Mouse (Mus musculus): ENCODE data around the gene Icam1. TPM values are rescaled to one million over a fixed set of nuclear protein-coding genes. Genes with fewer than 3 reads are reported as not detected.

Icam1 gene
- polyA plus RNA-seq, 1 experiment from 2014 or later = 3.8 TPM

DNA sequence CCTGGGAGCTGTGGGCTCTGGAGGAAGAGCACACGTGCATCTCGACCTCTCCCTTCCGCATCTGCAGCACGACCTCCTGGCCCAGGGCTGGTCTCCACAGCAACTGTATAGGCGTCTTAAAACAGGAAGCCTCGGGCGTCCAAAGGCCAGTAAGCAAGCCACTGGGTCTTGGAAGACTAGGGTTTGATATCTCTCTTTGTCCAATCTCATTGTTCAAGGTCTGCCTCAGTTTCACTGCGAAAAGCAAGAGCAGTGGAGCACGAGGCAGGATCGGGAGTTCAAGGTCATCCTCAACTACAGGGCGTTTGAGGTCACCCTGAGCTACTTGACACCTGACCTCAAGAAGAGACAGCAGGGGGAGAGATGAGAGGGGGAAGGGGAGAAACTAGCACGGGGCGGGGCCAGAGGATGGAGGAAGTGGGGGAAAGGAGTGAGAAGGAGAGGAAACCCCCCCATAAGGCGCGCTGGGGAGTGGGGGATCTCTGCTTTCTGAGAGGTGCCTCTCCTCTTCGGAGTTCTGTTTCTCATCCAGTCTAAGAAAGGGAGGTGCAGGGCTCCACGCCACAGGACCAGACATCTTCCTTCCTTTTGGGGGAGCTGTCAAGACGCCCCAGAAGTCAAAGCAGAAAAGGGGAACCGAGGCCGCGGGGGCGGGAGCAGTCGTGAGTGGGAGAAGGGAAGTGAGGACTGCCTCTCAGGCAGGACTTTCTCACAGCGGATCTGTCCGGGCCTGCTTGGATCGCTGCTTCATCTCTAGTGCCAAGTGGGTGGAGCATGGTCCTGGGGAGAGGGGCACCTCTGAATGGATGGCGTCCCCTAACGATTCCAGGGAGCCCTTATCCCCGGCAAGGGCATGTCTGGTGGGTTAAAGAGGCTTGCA is 854 bp upstream of the Icam1 start:
- Histone ChIP-seq H3K9me3 (no peaks in the 10 kb centered on the region), H3K4me1 (peaks cover 12% of the 10 kb centered on the region), H3K27me3 (peaks cover 77% of the 10 kb centered on the region), H3K27ac (no peak overlapping the region), H3K36me3 (replicated peaks) (no peaks in the 10 kb centered on the region), H3K4me3 (replicated peaks) (peak overlapping the region; percentile 25), H3K9ac (no peak overlapping the region; the same call in 1 of the 2 replicates), H3K4me2 (peak overlapping the region; percentile 41)
- WGBS = 5% methylated on average over 29 of the region's 29 CpGs
- ATAC-seq (ENCODE audit: low FRiP score) = no peak

DNA sequence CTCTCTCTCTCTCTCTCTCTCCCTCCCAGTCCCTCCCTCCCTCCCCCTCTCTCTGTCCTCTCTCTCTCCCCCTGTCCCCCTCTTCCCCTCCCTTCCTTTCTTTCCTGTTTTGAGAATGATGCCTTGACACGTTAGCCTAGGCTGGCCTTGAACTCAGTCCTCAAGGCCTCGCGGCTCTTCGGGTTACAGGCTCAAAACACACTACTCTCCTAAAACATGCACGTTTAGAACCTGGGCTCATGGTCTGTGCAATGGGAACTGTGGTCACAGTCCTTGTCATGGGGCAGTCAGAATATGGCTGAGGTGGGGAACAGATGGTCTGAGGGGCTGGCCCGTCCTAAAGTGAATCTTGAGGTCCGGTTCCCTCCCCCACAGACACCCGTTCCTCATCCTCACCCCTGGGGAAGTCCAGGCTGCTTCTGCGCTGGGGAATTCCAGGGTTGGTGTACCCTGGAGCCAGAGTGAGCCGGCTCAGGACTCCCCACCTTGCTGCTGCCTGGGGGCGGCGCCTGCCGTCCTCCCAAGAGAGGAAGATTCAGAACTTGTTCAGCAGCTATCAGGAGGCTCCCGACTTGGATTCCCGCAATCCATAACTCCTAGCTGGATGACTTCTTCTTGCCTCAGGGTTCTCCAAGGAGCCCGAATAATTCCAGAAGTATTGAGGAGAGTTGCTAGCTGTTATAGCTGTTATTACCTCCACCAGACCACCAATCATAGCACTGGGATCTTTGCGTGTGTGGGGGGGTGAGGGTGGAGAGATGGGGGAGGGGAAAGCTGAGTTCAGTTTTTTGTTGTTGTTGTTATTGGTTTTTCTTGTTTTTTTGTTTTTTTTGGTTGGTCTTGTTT is 769 bp downstream of the Icam1 start:
- H3K4me2 ChIP-seq = no peak overlapping the region
- H3K4me1 ChIP-seq = peaks cover 12% of the 10 kb centered on the region
- H3K27ac ChIP-seq = no peak overlapping the region
- peaks cover 77% of the 10 kb centered on the region for H3K27me3 ChIP-seq
- 0 out of 2 replicates have a peak overlapping the region, but pooled peaks have one; percentile 21 for H3K9ac ChIP-seq
- whole genome bisulfite sequencing = 8% methylated on average over 17 of the region's 17 CpGs
- no peaks in the 10 kb centered on the region for H3K9me3 ChIP-seq
- no peaks in the 10 kb centered on the region for H3K36me3 ChIP-seq (replicated peaks)
- peak overlapping the region; percentile 25; the same call in 1 of the 2 replicates for H3K4me3 ChIP-seq (replicated peaks)
- ATAC-seq (ENCODE audit: low FRiP score) = no peak

DNA sequence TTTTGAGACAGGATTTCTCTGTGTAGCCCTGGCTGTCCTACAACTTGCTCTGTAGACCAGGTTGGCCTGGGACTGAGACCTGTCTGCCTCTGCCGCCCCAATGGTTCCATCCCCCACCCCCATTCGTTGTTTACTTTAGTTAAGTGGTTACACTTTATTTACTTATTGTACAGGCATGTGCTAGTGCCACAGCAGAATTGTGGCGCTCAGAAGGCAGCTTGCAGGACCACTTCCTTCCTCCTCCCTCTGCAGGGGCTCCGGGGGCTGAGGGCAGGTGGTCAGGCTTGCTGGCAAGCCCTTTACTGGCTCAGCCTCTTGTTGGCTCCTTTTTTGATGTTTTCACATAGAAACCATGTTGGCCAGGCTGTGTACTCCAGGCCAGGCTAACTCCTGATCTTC is 1.4 kb downstream of the Icam1 start:
- Histone ChIP-seq H3K36me3 (replicated peaks) (no peaks in the 10 kb centered on the region), H3K4me3 (replicated peaks) (no peak overlapping the region), H3K9ac (no peak overlapping the region), H3K4me2 (no peak overlapping the region), H3K9me3 (no peaks in the 10 kb centered on the region), H3K4me1 (peaks cover 12% of the 10 kb centered on the region), H3K27me3 (peaks cover 72% of the 10 kb centered on the region), H3K27ac (no peak overlapping the region)
- no peak for ATAC-seq (ENCODE audit: low FRiP score)
- WGBS = 33% methylated on average over 4 of the region's 4 CpGs

DNA sequence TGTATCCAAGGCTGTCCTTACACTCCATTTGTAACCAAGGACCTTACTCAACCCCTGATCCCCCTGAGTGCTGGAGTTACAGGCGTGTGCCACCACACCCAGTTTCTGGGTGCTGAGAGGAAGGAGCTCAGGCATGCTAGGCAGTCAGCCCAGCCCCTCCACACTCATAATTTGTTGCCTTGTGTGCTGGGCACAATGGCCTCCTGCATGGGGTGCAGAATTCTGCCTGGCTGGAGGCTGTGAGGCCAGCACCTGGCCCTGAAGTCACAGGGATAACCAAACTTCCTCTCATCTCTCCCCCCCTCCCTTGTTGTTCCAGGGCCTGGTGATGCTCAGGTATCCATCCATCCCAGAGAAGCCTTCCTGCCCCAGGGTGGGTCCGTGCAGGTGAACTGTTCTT is 2.8 kb downstream of the Icam1 start:
- Histone ChIP-seq H3K4me1 (peaks cover 12% of the 10 kb centered on the region), H3K4me3 (replicated peaks) (no peak overlapping the region), H3K9ac (no peak overlapping the region), H3K36me3 (replicated peaks) (no peaks in the 10 kb centered on the region), H3K27ac (no peak overlapping the region), H3K4me2 (no peak overlapping the region), H3K9me3 (no peaks in the 10 kb centered on the region), H3K27me3 (peaks cover 65% of the 10 kb centered on the region)
- 70% methylated on average over 2 of the region's 2 CpGs for WGBS
- ATAC-seq (ENCODE audit: low FRiP score) = no peak

DNA sequence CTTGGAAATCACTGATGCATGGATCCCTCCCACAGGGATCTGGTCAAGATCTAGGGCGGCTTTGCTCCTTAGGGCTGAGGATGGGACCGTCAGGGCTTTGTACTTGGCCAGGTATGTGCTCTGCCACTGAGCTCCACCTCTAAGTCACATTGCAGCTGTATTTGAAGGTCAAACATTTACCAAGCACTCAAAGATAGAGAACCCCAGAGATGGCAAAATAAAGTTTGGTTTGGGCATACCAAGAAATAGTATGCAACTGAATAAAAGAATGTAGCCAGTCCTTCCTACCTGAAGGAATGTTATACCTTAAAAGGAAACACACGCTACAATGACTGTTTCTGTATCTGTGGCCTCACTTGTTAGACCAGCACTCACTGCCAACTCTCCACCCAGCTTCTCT is 5.6 kb downstream of the Icam1 start:
- WGBS = 77% methylated on average over 3 of the region's 3 CpGs
- H3K27ac ChIP-seq = no peak overlapping the region
- H3K4me2 ChIP-seq = no peak overlapping the region
- no peak overlapping the region for H3K9ac ChIP-seq
- H3K27me3 ChIP-seq = peaks cover 50% of the 10 kb centered on the region
- H3K4me1 ChIP-seq = no peaks in the 10 kb centered on the region
- no peaks in the 10 kb centered on the region for H3K9me3 ChIP-seq
- no peak overlapping the region for H3K4me3 ChIP-seq (replicated peaks)
- ATAC-seq (ENCODE audit: low FRiP score) = no peak
- no peaks in the 10 kb centered on the region for H3K36me3 ChIP-seq (replicated peaks)

DNA sequence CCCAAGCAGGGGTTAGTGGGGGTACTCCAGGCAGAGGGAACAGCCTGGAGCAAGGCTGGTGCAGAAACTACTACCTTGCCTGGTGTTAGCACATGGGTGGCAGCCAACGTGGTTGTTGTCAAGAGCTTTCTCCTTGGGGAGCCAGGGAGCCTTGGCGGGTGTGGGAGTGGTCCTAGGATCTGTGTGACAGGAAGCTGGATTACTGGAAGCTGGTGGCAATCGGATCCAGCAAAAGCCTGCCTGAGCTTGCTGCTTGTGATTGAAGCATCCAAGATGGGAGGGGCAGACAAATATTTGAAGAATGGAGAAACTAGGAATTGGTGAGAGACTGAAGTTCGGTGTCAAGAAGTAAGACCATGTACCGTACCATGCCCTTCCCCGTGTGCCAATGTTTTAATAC is 6.5 kb downstream of the Icam1 start:
- ATAC-seq (ENCODE audit: low FRiP score) = no peak
- no peak overlapping the region for H3K4me2 ChIP-seq
- peaks cover 50% of the 10 kb centered on the region for H3K27me3 ChIP-seq
- no peaks in the 10 kb centered on the region for H3K4me1 ChIP-seq
- no peak overlapping the region for H3K27ac ChIP-seq
- H3K4me3 ChIP-seq (replicated peaks) = no peak overlapping the region
- H3K9ac ChIP-seq = no peak overlapping the region
- no peaks in the 10 kb centered on the region for H3K36me3 ChIP-seq (replicated peaks)
- H3K9me3 ChIP-seq = no peaks in the 10 kb centered on the region
- WGBS = 66% methylated on average over 6 of the region's 6 CpGs

DNA sequence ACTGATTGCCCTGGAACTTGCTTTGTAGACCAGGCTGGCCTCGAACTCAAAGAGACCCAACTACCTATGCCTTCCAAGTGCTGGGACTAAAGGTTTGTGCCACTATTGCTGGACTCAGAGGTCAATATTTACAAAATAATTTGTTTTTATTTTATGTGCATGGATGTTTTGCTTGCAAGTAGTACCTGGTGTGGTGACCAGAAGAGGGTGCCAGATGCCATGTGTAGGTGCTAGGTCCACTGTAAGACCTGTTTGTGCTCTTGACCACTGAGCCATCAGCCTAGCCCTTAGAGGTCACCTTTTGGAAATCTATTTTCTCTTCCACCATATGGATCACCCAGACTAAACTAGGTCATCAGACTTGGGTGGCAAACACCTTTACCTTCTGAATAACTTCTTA is 6.9 kb downstream of the Icam1 start:
- H3K4me1 ChIP-seq = peaks cover 3% of the 10 kb centered on the region; the same call in 1 of the 2 replicates
- H3K27me3 ChIP-seq = peaks cover 50% of the 10 kb centered on the region
- no peak overlapping the region for H3K4me3 ChIP-seq (replicated peaks)
- H3K27ac ChIP-seq = no peak overlapping the region
- no peaks in the 10 kb centered on the region for H3K36me3 ChIP-seq (replicated peaks)
- H3K9ac ChIP-seq = no peak overlapping the region
- no peak for ATAC-seq (ENCODE audit: low FRiP score)
- 74% methylated on average over 1 of the region's 1 CpGs for WGBS
- H3K4me2 ChIP-seq = no peak overlapping the region
- H3K9me3 ChIP-seq = no peaks in the 10 kb centered on the region

DNA sequence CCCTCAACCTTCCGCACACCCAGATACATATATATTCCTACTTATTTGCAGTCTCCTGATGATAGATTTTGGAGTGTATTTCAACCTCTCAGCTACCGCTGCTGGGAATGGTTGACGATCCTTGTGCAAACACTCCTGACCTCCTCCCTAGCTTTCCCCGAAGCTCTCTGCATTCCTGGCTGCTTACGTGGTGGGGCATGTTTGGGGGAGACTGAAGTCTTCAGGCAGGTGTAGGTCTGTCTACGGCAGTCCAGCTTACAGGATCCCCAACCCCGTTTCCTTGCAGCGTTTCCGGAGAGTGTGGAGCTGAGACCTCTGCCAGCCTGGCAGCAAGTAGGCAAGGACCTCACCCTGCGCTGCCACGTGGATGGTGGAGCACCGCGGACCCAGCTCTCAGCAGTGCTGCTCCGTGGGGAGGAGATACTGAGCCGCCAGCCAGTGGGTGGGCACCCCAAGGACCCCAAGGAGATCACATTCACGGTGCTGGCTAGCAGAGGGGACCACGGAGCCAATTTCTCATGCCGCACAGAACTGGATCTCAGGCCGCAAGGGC is 9.5 kb downstream of the Icam1 start:
- Histone ChIP-seq H3K4me3 (replicated peaks) (no peak overlapping the region), H3K27me3 (peaks cover 58% of the 10 kb centered on the region), H3K4me2 (no peak overlapping the region), H3K9me3 (no peaks in the 10 kb centered on the region), H3K4me1 (peaks cover 19% of the 10 kb centered on the region), H3K36me3 (replicated peaks) (no peaks in the 10 kb centered on the region), H3K27ac (no peak overlapping the region), H3K9ac (no peak overlapping the region)
- ATAC-seq (ENCODE audit: low FRiP score) = no peak
- 74% methylated on average over 19 of the region's 19 CpGs for WGBS

DNA sequence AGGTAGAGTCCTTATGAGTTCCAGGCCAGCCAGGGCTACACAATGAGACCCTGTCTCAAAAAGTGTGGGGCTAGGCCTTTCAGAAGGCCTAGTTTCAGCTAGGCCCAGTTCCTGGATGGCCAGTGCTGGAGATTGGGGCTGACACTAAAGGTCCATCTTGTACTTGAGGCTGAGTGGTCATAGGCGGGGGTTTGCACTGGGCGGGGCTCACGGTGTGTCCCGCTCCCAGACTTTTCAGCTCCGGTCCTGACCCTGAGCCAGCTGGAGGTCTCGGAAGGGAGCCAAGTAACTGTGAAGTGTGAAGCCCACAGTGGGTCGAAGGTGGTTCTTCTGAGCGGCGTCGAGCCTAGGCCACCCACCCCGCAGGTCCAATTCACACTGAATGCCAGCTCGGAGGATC is 11.1 kb downstream of the Icam1 start:
- 83% methylated on average over 12 of the region's 12 CpGs for WGBS

DNA sequence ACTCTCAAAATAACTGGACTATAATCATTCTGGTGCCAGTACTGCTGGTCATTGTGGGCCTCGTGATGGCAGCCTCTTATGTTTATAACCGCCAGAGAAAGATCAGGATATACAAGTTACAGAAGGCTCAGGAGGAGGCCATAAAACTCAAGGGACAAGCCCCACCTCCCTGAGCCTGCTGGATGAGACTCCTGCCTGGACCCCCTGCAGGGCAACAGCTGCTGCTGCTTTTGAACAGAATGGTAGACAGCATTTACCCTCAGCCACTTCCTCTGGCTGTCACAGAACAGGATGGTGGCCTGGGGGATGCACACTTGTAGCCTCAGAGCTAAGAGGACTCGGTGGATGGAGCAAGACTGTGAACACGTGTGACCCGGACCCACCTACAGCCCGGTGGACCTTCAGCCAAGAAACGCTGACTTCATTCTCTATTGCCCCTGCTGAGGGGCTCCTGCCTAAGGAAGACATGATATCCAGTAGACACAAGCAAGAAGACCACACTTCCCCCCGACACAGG is 12.0 kb downstream of the Icam1 start:
- ATAC-seq (ENCODE audit: low FRiP score) = no peak

More for the DNA sequence above, 11.1 kb downstream of the Icam1 start:
- Histone ChIP-seq H3K27me3 (peaks cover 73% of the 10 kb centered on the region), H3K4me1 (peaks cover 34% of the 10 kb centered on the region), H3K9ac (no peak overlapping the region), H3K36me3 (replicated peaks) (no peaks in the 10 kb centered on the region), H3K4me3 (replicated peaks) (no peak overlapping the region), H3K9me3 (no peaks in the 10 kb centered on the region), H3K4me2 (no peak overlapping the region), H3K27ac (no peak overlapping the region)
- ATAC-seq (ENCODE audit: low FRiP score) = no peak

DNA sequence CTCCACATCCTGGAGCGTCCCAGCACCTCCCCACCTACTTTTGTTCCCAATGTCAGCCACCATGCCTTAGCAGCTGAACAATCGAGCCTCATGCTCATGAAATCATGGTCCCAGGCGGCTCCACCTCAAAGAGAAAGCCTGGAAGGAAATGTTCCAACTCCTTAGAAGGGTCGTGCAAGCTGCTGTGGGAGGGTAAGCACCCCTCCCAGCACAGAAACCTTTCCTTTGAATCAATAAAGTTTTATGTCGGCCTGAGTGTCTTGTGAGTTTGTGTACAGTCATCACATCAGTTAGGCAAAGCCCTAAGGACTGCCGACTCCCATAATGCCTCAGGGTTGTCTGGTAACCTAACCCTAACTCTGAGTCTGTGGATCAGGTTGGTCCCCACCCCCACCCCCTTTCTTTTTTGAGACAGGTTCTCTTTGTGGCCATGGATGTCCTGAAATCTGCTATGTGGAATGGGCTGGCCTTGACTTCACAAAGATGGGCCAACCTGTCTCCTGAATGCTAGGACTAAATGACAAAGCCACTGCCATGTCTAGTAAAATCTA is 12.8 kb downstream of the Icam1 start:
- H3K36me3 ChIP-seq (replicated peaks) = no peaks in the 10 kb centered on the region
- H3K27me3 ChIP-seq = peaks cover 85% of the 10 kb centered on the region
- no peak overlapping the region for H3K4me2 ChIP-seq
- no peak overlapping the region for H3K9ac ChIP-seq
- H3K4me1 ChIP-seq = peaks cover 52% of the 10 kb centered on the region
- H3K4me3 ChIP-seq (replicated peaks) = no peak overlapping the region
- no peaks in the 10 kb centered on the region for H3K9me3 ChIP-seq
- no peak for ATAC-seq (ENCODE audit: low FRiP score)
- H3K27ac ChIP-seq = no peak overlapping the region
- WGBS = 71% methylated on average over 6 of the region's 6 CpGs

More for the DNA sequence above, 12.0 kb downstream of the Icam1 start:
- H3K4me3 ChIP-seq (replicated peaks) = no peak overlapping the region
- no peak overlapping the region for H3K4me2 ChIP-seq
- H3K4me1 ChIP-seq = peaks cover 44% of the 10 kb centered on the region
- peaks cover 77% of the 10 kb centered on the region for H3K27me3 ChIP-seq
- H3K9ac ChIP-seq = no peak overlapping the region
- no peaks in the 10 kb centered on the region for H3K9me3 ChIP-seq
- H3K36me3 ChIP-seq (replicated peaks) = no peaks in the 10 kb centered on the region
- 64% methylated on average over 8 of the region's 8 CpGs for WGBS
- H3K27ac ChIP-seq = no peak overlapping the region

Data from forebrain, embryonic 12.5 days (tissue).